Mouse (Mus musculus): ENCODE data around the gene Utp15.

DNA sequence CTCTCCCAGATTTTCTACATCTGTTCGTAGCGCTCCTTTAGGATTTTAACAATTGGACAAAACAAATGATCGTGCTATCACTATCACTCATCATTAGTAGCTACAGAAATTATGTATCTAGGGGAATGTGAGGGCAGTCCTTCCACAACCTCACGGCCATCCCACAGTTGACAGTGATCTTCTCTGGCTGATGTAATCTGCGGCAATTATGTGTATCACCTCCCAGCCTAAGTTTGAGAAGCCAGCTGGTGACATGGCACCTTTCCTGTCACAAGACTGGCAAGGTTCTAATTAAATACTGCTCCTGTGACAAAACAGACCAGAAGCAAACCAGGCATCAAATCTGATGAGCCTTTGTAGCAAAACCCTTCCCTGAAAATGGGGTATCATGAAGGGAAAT lies 45.2 kb upstream of the Utp15 start:
- TF ChIP-seq MAX (IDR thresholded peaks at IDR 0.05), result no peak
- TF ChIP-seq CTCF (IDR thresholded peaks at IDR 0.05; ENCODE audit: control insufficient read depth, insufficient read depth, insufficient read length), result no peak
